Mouse (Mus musculus): ENCODE measurements around the gene Scoc. TPM values are rescaled to one million over a fixed set of nuclear protein-coding genes. Genes with fewer than 3 reads are reported as not detected.

Gene Scoc
- polyA plus RNA-seq, 1 experiment from 2014 or later: 161 TPM

- 90% methylated on average over 5 of the region's 5 CpGs for WGBS
Measured at GRCm38 (mm10) chr8:83394325-83394724, 63.9 kb downstream of the Scoc start.

DNA sequence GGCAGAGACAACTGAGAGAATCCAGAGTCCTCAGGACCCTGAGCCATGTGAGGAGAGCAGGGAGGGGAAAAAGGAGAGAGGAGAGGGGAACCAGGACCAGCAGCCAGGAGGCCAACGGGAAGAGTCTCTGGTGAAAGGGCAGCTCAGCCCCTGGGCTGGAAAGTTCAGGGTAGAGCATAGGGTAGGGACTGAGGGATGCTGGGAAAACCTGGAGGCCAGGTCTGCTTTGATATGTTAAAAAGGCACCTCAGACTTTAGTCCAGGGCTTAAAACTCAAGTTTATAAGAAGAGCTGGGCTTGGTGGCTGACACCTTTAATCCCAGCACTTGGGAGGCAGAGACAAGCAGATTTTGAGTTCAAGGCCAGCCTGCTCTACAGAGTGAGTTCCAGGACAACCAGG lies 65.7 kb downstream of the Scoc start:
- H3K27ac ChIP-seq: no peak overlapping the region
- no peak overlapping the region for H3K4me3 ChIP-seq
- no peak overlapping the region for H3K9ac ChIP-seq
- peaks cover 16% of the 10 kb centered on the region for H3K27me3 ChIP-seq
- ATAC-seq (ENCODE audit: low FRiP score): no peak
- 64% methylated on average over 1 of the region's 1 CpGs for WGBS
- no peaks in the 10 kb centered on the region for H3K36me3 ChIP-seq
- no peak overlapping the region for H3K4me2 ChIP-seq (replicated peaks)
- H3K9me3 ChIP-seq (replicated peaks): no peaks in the 10 kb centered on the region
- peaks cover 6% of the 10 kb centered on the region for H3K4me1 ChIP-seq

More at GRCm38 (mm10) chr8:83394325-83394724, 63.9 kb downstream of the Scoc start:
- Histone ChIP-seq H3K4me2 (replicated peaks) (no peak overlapping the region), H3K27ac (no peak overlapping the region), H3K9ac (no peak overlapping the region), H3K9me3 (replicated peaks) (no peaks in the 10 kb centered on the region), H3K27me3 (peaks cover 6% of the 10 kb centered on the region), H3K4me3 (no peak overlapping the region), H3K36me3 (no peaks in the 10 kb centered on the region), H3K4me1 (peaks cover 6% of the 10 kb centered on the region)
- ATAC-seq (ENCODE audit: low FRiP score): no peak

DNA sequence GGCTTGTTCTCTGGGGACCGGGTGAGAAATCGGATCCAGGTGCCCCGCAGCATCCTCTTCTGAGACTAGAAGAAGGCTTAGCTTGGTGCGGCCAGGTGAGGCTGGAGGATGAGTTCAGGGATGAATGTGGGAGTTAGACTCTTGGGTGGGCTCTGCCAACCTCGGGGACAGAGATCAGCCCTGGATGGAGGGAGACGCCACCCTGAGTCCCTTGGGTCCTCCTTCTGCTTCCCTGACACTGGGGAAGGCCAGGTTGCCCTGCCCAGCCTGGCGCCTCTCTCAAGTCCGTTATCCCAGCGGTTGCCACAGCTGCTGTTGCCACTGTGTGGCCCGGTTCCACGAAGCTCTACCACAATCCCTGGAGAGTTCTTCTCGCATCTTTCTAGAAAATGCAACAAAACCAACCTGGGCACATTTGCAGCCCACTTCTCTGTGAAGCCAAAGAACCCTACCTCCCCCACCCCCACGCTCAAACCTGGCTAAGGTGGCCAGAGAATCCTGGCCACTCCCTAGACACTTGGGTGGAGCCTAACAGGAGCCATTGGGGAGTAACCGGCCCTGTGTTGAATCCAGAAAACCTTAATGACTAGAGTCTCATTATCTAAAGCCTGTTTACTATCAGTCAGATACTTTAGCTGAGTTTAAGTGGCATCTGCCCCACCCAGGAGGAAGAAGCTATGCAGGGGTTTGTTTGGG lies 68.0 kb downstream of the Scoc start:
- H3K4me1 ChIP-seq: peaks cover 6% of the 10 kb centered on the region
- no peaks in the 10 kb centered on the region for H3K9me3 ChIP-seq (replicated peaks)
- peaks cover 16% of the 10 kb centered on the region for H3K27me3 ChIP-seq
- peak; percentile 79 for ATAC-seq (ENCODE audit: low FRiP score)
- peak overlapping the region; percentile 55 for H3K4me3 ChIP-seq
- WGBS: 6% methylated on average over 14 of the region's 14 CpGs
- peak overlapping the region; percentile 67 for H3K9ac ChIP-seq
- peak overlapping the region; percentile 68 for H3K4me2 ChIP-seq (replicated peaks)
- H3K36me3 ChIP-seq: no peaks in the 10 kb centered on the region
- H3K27ac ChIP-seq: no peak overlapping the region

DNA sequence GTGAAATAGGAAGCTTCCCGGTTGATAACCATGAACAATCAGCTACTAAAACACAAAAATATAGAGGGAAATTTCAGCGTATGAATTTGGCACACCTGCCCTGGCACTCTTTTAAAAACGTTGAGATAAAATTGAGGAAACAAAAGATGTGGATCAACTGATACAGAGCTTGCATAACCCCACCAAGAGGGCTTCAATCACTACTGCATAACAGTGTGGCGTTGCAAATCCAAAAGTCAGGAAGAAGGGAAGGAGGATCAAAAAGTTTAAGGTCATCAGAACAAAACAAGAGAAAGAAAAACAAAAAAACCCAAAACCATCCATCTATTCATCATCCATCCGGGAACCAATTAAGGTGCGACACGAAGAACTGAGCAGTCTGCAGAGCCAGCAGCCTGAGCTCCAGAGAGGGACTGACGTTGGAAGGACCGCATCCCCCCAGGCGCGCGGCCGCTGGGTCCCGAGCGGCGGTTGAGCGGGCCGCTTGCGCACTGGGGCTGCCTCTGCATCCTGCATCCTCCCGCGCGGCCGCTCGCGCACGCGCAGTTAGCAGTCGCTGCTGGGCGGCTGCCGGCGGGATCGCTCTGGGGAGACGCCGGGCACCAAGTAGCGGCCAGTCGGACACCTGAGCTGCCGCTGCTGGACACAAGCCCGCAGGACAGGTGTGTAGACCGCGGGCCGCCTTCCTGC lies 68.7 kb downstream of the Scoc start, which contains the start of gene Clgn:
Clgn (plus strand) TSS at position 552 of the 690 bp plus-strand sequence.
- Histone ChIP-seq H3K9me3 (replicated peaks) (no peaks in the 10 kb centered on the region), H3K4me1 (peaks cover 6% of the 10 kb centered on the region), H3K36me3 (no peaks in the 10 kb centered on the region), H3K4me2 (replicated peaks) (peak within 1 kb of the TSS; percentile 68), H3K27me3 (peaks cover 16% of the 10 kb centered on the region), H3K9ac (peak within 1 kb of the TSS; percentile 67), H3K4me3 (peak within 1 kb of the TSS; percentile 55), H3K27ac (no peak within 1 kb of the TSS)
- WGBS: 4% methylated on average over 41 of the region's 41 CpGs
- peak; percentile 94 for ATAC-seq (ENCODE audit: low FRiP score)

GRCm38 (mm10) chr8:83382850-83383249 lies 75.3 kb downstream of the Scoc start:
- H3K4me2 ChIP-seq (replicated peaks): no peak overlapping the region
- no peaks in the 10 kb centered on the region for H3K36me3 ChIP-seq
- no peaks in the 10 kb centered on the region for H3K9me3 ChIP-seq (replicated peaks)
- no peak overlapping the region for H3K9ac ChIP-seq
- WGBS: 20% methylated on average over 2 of the region's 2 CpGs
- ATAC-seq (ENCODE audit: low FRiP score): no peak
- H3K27ac ChIP-seq: no peak overlapping the region
- H3K4me1 ChIP-seq: no peaks in the 10 kb centered on the region
- no peak overlapping the region for H3K4me3 ChIP-seq
- H3K27me3 ChIP-seq: no peaks in the 10 kb centered on the region

- Histone ChIP-seq H3K9ac (no peak overlapping the region), H3K27ac (no peak overlapping the region), H3K36me3 (no peaks in the 10 kb centered on the region), H3K4me1 (no peaks in the 10 kb centered on the region), H3K27me3 (no peaks in the 10 kb centered on the region), H3K4me3 (no peak overlapping the region), H3K9me3 (replicated peaks) (no peaks in the 10 kb centered on the region), H3K4me2 (replicated peaks) (no peak overlapping the region)
- WGBS: 83% methylated on average over 2 of the region's 2 CpGs
- no peak for ATAC-seq (ENCODE audit: low FRiP score)
Measured at GRCm38 (mm10) chr8:83381016-83381415, 77.2 kb downstream of the Scoc start.

- Histone ChIP-seq H3K27ac (no peak overlapping the region), H3K36me3 (no peaks in the 10 kb centered on the region), H3K9ac (no peak overlapping the region), H3K4me2 (replicated peaks) (no peak overlapping the region), H3K27me3 (no peaks in the 10 kb centered on the region), H3K4me1 (no peaks in the 10 kb centered on the region), H3K9me3 (replicated peaks) (no peaks in the 10 kb centered on the region), H3K4me3 (no peak overlapping the region)
- ATAC-seq (ENCODE audit: low FRiP score): no peak
- 77% methylated on average over 4 of the region's 4 CpGs for WGBS
Measured at GRCm38 (mm10) chr8:83380141-83380540, 78.0 kb downstream of the Scoc start.

Other genes starting within 250 kb of the Scoc start
- 0.13 and 0.27 TPM in 2 replicates for gene Ucp1, start 168.0 kb downstream of the Scoc start, polyA plus RNA-seq (2016; fragmentation: Nextera tagmentation; extraction: Ambion mirVana)
- gene Elmod2, start 125.9 kb downstream of the Scoc start, polyA plus RNA-seq (2016; fragmentation: Nextera tagmentation; extraction: Ambion mirVana): 28.5 and 29.2 TPM in 2 replicates
- not detected in 2 replicates for gene Mgat4d, start 109.9 kb downstream of the Scoc start, polyA plus RNA-seq (2016; fragmentation: Nextera tagmentation; extraction: Ambion mirVana)
- 6.0 and 6.6 TPM in 2 replicates for gene Clgn, start 68.5 kb downstream of the Scoc start, polyA plus RNA-seq (2016; fragmentation: Nextera tagmentation; extraction: Ambion mirVana)
- gene Olfr370, start 77.4 kb upstream of the Scoc start, polyA plus RNA-seq (2016; fragmentation: Nextera tagmentation; extraction: Ambion mirVana): 0.09 and 0.10 TPM in 2 replicates
- gene Ndufb7, start 108.3 kb upstream of the Scoc start, polyA plus RNA-seq (2016; fragmentation: Nextera tagmentation; extraction: Ambion mirVana): 307 and 342 TPM in 2 replicates
- gene Tecr, start 149.6 kb upstream of the Scoc start, polyA plus RNA-seq (2016; fragmentation: Nextera tagmentation; extraction: Ambion mirVana): 646 and 653 TPM in 2 replicates
- gene Dnajb1, start 149.8 kb upstream of the Scoc start, polyA plus RNA-seq (2016; fragmentation: Nextera tagmentation; extraction: Ambion mirVana): 57.1 and 62.8 TPM in 2 replicates
- 188 and 193 TPM in 2 replicates for gene Gipc1, start 194.3 kb upstream of the Scoc start, polyA plus RNA-seq (2016; fragmentation: Nextera tagmentation; extraction: Ambion mirVana)
- gene Ptger1, start 208.3 kb upstream of the Scoc start, polyA plus RNA-seq (2016; fragmentation: Nextera tagmentation; extraction: Ambion mirVana): 0.70 and 0.93 TPM in 2 replicates
- gene Pkn1, start 240.8 kb upstream of the Scoc start, polyA plus RNA-seq (2016; fragmentation: Nextera tagmentation; extraction: Ambion mirVana): 34.6 and 38.3 TPM in 2 replicates

Data from hindbrain, embryonic 12.5 days (tissue).